Mouse (Mus musculus) left cerebral cortex, postnatal 36 days (tissue): ENCODE results near the gene Lrif1. TPM values are rescaled to one million over a fixed set of nuclear protein-coding genes. Genes with fewer than 3 reads are reported as not detected.
"Not testable (repeated sequence)": the region's sequence is repeated elsewhere in the genome, so short reads cannot be mapped to it uniquely, and the experiment has no call there.

Source experiments
- DNase-seq, 2 experiments: peaks; one replicate each; pipeline ENCODE4 v3.0.0; 2021 to 2022; ENCODE audit warnings: low spot score in 2 of 2, mixed read lengths in 1 of 2
- intact Hi-C: fragments of 180-260 bp; cut with DNase I; formaldehyde crosslinking; loops from one replicate; pipeline ENCODE4 v1.15.1; 2025
- total RNA-seq, 2 experiments: library from RNA; stranded (reverse); gene quantifications; 2 replicates each; pipeline ENCODE4 v1.2.3; 2021

The Lrif1 gene
- total RNA-seq: 10 to 100 TPM; 20.9 to 21.5 TPM

GRCm38 (mm10) chr3:106684830-106685229 is at the start of gene Lrif1:
Gene Lrif1 (plus strand): TSS chr3:106684987.
- intact Hi-C loops: no loop called here

GRCm38 (mm10) chr3:106672811-106673210 is 12.0 kb upstream of the Lrif1 start:
- intact Hi-C loops, DNase-seq: not testable (repeated sequence)

More at GRCm38 (mm10) chr3:106684830-106685229, at the start of gene Lrif1:
- DNase-seq: peak; percentile 85 to 86

- intact Hi-C loops: no loop called here
- no peak for DNase-seq
These were observed 594 bp downstream of the Lrif1 start for GRCm38 (mm10) chr3:106685381-106685780.

GRCm38 (mm10) chr3:106721397-106722027 is 36.7 kb downstream of the Lrif1 start:
- intact Hi-C loops: loop anchor here (2.0 kb wide), 1 partner anchor 173 kb away; no protein-coding TSS in a partner anchor
- DNase-seq: peak; percentile 94 to 95

GRCm38 (mm10) chr3:106722028-106722945 is 37.5 kb downstream of the Lrif1 start:
- intact Hi-C loops: loop anchor here (2.0 kb wide), 1 partner anchor 173 kb away; no protein-coding TSS in a partner anchor
- peak; percentile 91 to 92 for DNase-seq

- intact Hi-C loops: no loop called here
- no peak for DNase-seq
These were observed 71.1 kb downstream of the Lrif1 start for GRCm38 (mm10) chr3:106755898-106756297.

GRCm38 (mm10) chr3:106771834-106772233 is 87.0 kb downstream of the Lrif1 start:
- DNase-seq: no peak
- intact Hi-C loops: loop anchor here (5.0 kb wide), 1 partner anchor 105 kb away; no protein-coding TSS in a partner anchor

- intact Hi-C loops: no loop called here
- DNase-seq: no peak
These were observed 100.3 kb downstream of the Lrif1 start for GRCm38 (mm10) chr3:106785130-106785529.

Other genes with a start within 250 kb of the Lrif1 start
- gene Dennd2d, start 202.6 kb upstream of the Lrif1 start, total RNA-seq: under 1 TPM in 1 of 2 experiments, not detected in 1; 0.18 TPM
- 10 to 100 TPM; 32.3 to 37.7 TPM for gene Dram2, start 137.2 kb upstream of the Lrif1 start, total RNA-seq
- 10 to 100 TPM; 40.7 to 45.3 TPM for gene Cept1, start 137.2 kb upstream of the Lrif1 start, total RNA-seq
- gene Cd53, start 105.2 kb downstream of the Lrif1 start, total RNA-seq: 1 to 10 TPM; 8.7 to 9.2 TPM
- not detected for gene Olfr266, start 141.3 kb downstream of the Lrif1 start, total RNA-seq